Mouse (Mus musculus) brown adipose tissue, adult 24 weeks (tissue): ENCODE data around the gene Sowaha. TPM values are rescaled to one million over a fixed set of nuclear protein-coding genes. Genes with fewer than 3 reads are reported as not detected.

Experiments
- H3K27ac ChIP-seq: fragments of 200-500 bp; replicated peaks from 2 replicates; pipeline ENCODE4 v1.5.1; 2012; ENCODE audit warnings: low read depth, mild to moderate bottlenecking, low read length
- H3K4me1 ChIP-seq: fragments of 200-500 bp; 2 replicates; pipeline ENCODE4 v1.6.1; 2012; ENCODE audit warnings: low read length, mixed read lengths; ENCODE audit not compliant: control insufficient read depth, insufficient read depth, insufficient read length
- H3K4me3 ChIP-seq: fragments of 200-500 bp; 2 replicates; pipeline ENCODE4 v1.5.1; 2012; ENCODE audit warnings: low read depth, mild to moderate bottlenecking, low read length, moderate library complexity; ENCODE audit not compliant: insufficient read depth
- polyA plus RNA-seq: library from polyadenylated mRNA; stranded (reverse); fragments of >200 nt; gene quantifications from 2 replicates; pipeline ENCODE4 v1.2.4, GENCODE M21; 2012; ENCODE audit not compliant: missing spikeins, insufficient read depth, insufficient read length

The Sowaha gene
- not detected in 2 replicates for polyA plus RNA-seq

DNA sequence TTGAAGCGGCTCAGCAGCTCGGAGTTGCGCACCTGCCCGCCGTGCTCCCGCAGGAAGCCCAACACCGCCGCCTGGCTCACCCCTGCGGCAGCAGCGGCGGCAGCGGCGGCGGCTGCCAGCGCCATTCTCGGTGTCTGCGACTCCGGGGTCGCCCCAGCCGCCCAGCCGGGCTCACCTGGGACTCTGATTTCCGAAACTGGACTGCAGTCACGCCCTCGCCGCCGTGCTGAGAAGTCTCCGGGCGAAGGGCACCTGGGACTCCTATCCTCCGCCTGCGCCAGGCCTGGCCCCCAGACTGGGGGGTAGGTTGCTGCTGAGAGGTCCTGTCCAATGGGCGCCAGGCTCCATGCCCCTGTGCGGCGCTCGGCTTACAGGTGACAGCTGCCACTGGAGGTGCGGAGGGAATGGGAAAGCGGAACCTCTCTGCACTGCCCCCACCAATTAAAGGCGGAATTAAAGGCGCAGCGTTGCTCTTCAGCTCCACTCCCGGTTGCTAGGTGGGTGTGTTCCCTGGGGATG, at the start of gene Sowaha, which contains the start of gene Gm9945:
TSS of gene Sowaha (minus strand) at position 492 of the 519 bp plus-strand sequence.
TSS of gene Gm9945 (plus strand) at position 384 of the 519 bp plus-strand sequence.
- no peaks in the 10 kb centered on the region; the same call in 1 of the 2 replicates for H3K4me1 ChIP-seq
- no peak within 1 kb of the TSS for H3K27ac ChIP-seq
- peak within 1 kb of the TSS; percentile 50 for H3K4me3 ChIP-seq

DNA sequence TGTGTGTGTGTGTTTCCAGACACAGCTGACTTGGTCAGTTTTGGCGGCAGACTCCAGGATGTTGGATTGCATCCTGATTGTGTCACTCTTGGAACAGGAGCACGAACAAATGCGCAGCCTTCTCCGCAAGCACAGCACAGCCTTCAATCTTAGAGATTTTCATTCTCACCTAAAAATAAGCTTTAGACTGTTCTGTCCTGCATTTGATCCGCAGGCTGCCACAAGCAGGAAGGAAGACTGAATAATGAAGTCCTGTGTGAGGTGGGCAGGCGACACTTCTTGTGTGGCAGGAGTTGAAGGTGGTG, 49.1 kb upstream of the Sowaha start:
- H3K4me1 ChIP-seq: peaks cover 39% of the 10 kb centered on the region
- H3K4me3 ChIP-seq: no peak overlapping the region

DNA sequence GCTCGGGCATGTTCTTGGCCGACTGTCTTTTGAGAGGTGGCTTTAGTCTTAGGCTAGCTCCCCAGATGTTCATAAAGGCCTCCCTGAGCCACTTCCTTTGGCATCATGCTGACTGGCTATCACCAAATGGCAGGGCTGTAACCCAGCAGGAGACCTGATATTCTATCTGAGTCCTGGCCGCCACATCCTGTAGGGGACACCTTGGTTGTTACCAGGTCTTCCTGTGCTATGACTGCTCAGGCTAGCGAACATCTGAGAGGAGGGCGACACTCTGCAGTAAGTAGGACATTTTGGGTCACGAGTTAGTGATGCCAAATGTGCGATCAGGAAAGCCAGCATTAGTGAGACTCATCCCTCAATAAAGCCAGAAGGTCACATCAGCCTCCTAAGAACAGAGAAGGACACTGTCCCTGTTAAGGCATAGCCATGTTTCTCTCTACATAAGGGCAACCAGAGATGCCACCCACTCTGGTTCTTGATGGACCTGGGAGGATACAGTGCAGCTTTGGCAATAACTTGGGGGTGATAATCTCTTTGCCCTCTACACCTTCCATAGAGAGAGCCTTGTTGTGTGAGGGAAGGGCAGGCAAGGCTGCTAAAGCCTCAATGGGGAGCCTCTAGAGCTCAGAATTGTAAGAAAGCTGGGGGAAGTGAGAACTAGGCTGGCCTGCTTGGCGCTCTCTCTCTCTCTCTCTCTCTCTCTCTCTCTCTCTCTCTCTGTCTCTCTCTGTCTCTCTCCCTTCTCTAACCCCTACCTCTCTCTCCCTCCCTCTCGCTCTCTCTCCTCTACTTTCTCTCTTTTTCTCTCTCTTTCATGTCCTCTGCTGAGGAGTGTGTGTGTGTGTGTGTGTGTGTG, 48.6 kb upstream of the Sowaha start:
- Histone ChIP-seq H3K4me3 (no peak overlapping the region), H3K4me1 (peaks cover 40% of the 10 kb centered on the region), H3K27ac (peak overlapping the region; percentile 29; the same call in 1 of the 2 replicates)

More for the DNA sequence above, 49.1 kb upstream of the Sowaha start:
- H3K27ac ChIP-seq: 0 out of 2 replicates have a peak overlapping the region, but pooled peaks have one; percentile 12

DNA sequence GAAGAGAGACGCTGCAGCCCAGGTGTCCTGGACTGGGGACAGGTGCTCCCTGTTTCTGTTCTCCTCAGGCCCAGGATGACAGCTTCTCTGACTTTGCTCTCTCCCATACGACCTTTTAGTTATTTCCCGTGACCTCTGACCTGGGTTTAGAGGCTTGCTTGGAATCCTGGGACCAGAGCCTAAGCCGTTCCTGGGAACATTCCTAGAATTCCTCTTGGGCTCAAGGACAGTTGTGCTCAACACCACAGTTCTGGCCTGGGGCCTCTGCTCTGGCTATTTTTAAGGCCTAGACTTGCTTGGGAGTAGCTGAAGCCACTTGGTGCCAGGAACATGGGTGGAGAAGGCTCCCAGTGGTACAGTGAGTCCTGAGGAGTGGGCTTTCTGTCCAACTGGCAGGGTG, 45.4 kb upstream of the Sowaha start:
- H3K4me1 ChIP-seq: peaks cover 53% of the 10 kb centered on the region
- H3K27ac ChIP-seq: peak overlapping the region; percentile 70
- H3K4me3 ChIP-seq: no peak overlapping the region

DNA sequence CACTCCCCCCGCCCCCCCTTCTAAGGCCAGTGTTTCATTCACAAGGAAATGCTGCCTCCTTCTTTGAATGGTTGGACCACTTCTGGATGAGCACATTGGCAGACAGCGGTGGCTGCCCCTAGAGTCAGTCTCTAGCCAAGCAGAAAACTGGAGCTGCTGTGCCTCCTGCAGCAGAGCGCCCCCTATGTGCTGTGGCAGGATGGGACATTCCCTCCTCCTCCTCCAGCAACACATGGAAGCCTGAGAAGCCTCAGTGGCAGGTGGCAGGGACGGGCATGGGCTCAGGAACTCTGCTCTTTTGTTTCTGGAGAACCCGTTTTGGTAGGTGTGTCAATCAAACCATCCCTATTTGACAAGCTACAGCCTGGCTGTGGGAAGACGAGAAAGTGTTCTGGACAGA, 44.8 kb upstream of the Sowaha start:
- Histone ChIP-seq H3K4me1 (peaks cover 53% of the 10 kb centered on the region), H3K27ac (0 out of 2 replicates have a peak overlapping the region, but pooled peaks have one; percentile 9), H3K4me3 (no peak overlapping the region)

DNA sequence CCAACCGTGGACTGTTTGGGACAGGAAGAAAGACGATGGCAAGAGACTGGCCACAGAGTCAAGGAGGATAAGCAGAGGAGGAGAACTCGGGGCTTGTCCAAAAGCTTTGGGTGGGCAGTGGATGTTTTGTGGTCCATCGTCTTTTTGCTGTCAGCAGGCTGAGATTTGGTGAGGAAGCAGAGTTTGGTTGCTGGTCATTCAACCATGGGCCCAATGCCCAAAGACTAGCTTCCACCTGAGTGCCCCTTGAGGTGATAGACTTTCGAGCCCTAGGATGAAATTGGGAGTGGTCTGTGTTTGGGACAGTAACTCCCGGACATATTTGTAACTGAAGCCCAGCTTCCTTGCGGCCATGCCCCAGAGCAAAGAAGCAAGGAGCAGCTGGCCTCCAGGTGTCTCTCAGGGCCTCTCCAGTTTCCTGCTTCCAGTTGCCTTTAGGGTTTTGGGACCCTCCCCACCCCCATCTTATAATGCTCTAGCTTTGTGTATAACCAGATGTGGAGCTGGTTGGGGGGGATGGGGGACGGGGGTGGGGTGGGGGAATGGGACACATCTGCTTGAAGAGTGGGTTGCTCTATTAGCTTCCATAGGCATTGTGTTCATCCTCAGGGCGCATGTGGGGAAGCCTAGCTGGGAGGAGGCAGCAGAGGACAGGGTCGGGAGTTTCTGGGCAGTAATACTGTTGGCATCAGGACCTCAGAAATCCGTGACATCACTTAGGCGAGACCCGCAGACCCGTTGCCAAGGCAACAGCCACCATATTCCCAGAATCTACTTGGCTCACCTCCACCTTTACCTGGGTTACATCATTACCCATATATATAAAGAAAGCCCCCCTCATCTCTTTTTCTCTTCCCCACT, 43.7 kb upstream of the Sowaha start:
- no peak overlapping the region for H3K27ac ChIP-seq
- H3K4me1 ChIP-seq: peaks cover 49% of the 10 kb centered on the region
- no peak overlapping the region for H3K4me3 ChIP-seq

DNA sequence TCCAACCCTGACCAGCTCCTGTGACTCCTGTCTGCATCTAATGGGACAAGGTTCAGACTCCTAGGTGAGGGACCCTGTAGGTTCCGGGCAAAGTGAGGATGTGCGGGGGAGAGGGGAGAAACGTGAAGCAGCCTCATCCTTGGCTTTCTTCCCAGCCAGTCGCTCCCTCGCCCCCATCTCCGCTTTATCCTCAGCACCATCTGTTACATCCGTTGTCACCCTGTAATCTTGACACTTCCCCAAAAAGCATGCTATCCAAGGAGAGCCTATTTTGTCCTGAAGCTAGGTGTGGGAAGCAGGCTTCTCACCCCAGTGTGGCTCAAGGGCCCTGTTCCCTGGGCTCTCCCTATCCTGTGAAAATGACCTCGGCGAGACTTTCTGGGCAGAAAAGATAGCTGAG, 42.9 kb upstream of the Sowaha start:
- Histone ChIP-seq H3K4me3 (no peak overlapping the region), H3K27ac (no peak overlapping the region), H3K4me1 (peaks cover 41% of the 10 kb centered on the region)

DNA sequence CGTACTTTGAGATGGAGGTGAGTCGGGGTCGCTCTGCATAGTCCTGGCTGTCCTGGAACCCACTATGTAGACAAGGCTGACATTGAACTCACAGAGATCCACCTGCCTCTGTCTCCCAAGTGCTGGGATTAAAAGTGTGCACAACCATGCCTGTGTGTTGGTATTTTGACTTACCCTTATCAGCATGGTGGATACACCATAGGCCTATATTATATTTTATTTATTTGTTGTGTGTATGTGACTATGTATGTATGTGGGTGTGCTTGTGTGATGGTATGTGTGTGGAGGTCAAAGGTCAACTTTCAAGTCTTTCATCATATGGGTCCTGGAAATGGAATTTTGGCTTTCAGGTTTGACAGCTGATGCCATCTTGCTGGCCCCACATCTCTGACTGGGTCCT, 42.3 kb upstream of the Sowaha start:
- no peak overlapping the region for H3K27ac ChIP-seq

DNA sequence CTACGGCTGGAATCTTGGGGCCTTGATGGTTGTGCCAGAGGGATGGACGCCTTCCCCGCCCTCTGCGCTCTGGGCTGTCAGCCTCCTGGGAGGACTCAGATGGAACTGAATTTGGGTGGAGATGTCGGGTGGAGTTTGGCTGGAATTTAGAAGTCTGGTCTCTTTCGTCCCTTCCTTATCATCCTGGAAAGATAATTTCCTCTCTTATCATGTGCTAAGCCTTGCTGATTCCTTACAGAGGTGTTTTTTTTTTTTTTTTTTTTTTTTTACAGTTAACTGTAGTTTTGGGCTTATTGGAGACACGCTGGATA, 41.7 kb upstream of the Sowaha start:
- Histone ChIP-seq H3K4me3 (peak overlapping the region; percentile 71; the same call in 1 of the 2 replicates), H3K4me1 (peaks cover 33% of the 10 kb centered on the region), H3K27ac (peak overlapping the region; percentile 25; the same call in 1 of the 2 replicates)

More for the DNA sequence above, 42.3 kb upstream of the Sowaha start:
- H3K4me1 ChIP-seq: peaks cover 35% of the 10 kb centered on the region
- no peak overlapping the region for H3K4me3 ChIP-seq

DNA sequence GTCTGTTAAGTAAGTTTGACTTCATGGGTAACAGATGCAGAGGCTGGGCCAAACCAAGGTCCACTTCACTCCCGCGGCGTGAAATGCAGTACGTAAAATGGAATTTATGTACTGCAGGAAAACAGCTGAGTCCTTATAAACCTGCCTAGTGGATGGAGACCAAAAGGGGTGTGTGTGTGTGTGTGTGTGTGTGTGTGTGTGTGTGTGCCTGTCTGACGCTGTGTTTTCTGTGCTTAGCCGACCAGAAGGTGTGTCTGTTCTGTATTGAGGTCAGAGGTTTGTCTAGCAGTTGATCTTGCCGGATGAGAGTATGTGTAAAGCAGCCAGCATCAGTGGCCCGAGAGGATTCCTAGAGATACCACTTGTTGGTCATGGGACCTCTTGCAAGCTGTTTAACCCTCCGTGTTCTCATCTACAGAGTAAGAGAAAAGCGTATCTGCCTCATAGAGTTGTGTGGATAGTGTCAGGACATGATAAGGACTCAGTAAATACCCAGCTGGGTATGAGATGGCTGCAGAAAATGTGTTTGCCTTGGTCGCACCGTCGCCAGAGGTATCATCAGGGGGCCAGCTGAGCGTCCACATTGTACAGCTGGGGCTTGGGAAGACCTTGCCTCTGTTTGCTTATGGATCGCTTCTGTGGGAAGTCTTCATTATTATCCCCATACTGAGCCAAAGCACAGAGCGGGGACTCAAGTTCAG, 41.2 kb upstream of the Sowaha start:
- Histone ChIP-seq H3K4me3 (peak overlapping the region; percentile 71), H3K4me1 (peaks cover 30% of the 10 kb centered on the region), H3K27ac (peak overlapping the region; percentile 25)

DNA sequence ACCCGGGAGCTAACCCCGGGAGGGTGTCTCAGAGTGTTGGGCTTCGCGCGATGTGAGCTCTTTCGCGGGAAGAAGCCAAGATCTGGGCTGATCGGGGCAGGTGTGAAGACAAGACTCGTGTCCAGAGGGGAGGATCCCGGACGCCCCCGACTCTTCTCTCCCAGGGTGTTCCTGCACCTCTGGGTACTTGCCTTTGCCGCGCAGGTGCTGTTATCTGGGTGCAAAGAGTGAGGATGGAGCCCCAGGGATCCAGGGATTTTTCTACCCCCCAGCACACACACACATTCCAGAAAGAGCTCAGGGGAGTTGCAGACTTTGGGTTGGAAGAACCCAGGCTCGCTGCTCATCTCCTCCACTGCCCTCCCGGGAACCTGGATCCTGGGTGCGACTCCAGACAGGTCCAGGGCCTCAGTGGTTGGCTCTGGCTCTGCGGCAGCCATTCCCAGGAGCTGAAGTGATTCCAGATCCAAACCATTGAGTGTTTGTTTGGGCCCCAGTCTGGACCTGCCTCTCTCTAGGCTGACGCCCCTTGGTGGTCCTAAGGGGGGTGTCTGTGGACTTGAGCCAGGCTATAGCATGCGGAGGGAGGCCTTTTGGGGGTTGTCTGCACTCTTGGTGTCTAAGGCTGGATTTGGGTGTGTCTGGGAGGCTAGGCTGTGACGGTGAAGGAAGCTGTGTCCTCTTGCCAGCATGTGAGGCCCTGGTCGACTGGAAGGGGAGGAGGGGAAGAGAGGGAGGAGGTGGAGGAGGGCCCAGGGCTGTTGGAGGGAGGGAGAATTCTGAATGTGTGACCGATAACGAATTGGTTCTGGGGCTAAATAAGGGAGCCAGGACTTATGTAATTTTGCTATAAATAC, 40.3 kb upstream of the Sowaha start:
- Histone ChIP-seq H3K4me1 (peaks cover 22% of the 10 kb centered on the region), H3K27ac (peak overlapping the region; percentile 79), H3K4me3 (peak overlapping the region; percentile 71)

DNA sequence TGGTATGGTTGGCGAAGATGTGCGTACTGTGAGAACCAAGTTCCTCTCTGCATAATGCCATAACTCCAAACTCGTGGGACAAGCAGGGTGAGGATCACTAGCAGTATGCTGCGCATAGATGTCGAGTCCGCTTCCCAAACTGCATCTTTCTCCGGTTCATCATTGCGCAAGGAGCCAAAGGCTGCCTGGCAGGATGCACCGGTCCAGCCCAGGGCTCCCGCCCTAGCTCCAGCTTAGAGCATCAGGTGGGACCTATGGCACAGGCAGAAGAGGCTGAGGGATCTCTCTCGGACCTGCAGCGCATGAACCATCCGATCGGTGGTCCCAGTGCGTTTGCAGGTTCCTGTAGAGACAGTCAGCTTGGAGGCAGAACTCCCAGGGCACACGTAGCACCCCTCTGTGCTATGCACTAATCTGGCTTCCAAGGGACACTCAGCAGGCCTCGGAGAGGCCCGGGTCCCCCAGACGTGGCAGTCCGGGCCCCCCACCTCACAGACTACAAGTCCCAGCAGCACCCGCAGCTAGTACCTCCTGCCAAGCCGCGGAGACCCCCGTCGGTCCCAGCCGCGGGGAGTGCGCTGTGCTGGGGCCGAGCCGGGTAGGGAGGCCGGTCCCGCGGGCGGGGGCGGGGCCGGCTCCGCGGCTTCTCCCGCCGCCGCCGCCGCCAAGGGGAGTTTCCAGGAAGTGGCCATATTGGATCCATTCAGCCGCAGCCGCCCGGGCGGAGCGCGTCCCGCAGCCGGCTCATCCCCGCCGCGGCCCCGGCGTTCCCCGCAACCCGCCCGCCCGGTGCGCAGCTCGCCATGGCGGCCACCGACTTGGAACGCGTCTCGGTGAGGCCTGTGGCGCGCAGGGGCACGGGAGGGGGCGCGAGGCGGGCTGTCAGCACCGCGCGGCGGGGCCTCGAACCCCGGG, 39.4 kb upstream of the Sowaha start, which contains the start of gene Sept8:
TSS of gene Sept8 (plus strand) at position 51 of the 915 bp plus-strand sequence.
- Histone ChIP-seq H3K27ac (peak within 1 kb of the TSS; percentile 79), H3K4me1 (peaks cover 14% of the 10 kb centered on the region), H3K4me3 (peak within 1 kb of the TSS; percentile 71)

DNA sequence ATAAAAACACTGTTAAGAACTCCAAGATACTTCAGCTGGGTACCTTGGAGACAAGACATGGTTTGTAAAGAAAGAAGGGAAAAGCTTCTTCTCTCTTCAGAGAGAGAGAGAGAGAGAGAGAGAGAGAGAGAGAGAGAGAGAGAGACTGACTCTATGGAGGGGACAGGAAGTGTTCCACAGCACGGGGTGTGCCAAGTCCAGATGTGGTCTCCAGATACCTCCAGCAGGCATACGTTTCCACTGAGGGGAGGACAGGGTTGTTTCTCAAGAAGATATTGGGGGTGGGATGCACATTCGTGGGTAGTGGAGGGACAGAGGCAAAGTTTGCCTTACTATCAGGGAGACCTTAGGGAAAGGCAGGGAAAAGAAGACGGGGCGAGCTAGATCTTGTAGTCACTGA, 38.7 kb upstream of the Sowaha start:
- no peak overlapping the region for H3K27ac ChIP-seq
- no peak overlapping the region for H3K4me3 ChIP-seq
- peaks cover 14% of the 10 kb centered on the region for H3K4me1 ChIP-seq
